8 mouse cellular contexts compared by ENCODE assay signal in genomic region chr9:95688064-95688463, GRCm38 (mm10). TPM values are rescaled to one million over a fixed set of nuclear protein-coding genes. Genes with fewer than 3 reads are reported as not detected.
DNase-seq lines count a peak whose midpoint lies in the region; TF ChIP-seq lines count a peak whose summit lies in the region.
"Had no signal": no experiment of that assay in that cellular context is flagged by ENCODE, and none has a peak within 500 bp of the region (broad histone marks: within the 10 kb centered on the region; RNA-seq: fewer than 3 reads in every experiment).

No protein-coding gene starts in this region.

- no peaks in the 10 kb centered on the region for H3K27me3 ChIP-seq in E14TG2a.4 (ENCODE audit: insufficient read depth, low read length)
- H3K27me3 ChIP-seq: limb, embryonic 13.5 days had no signal

- no peaks in the 10 kb centered on the region; the same call in 1 of the 2 replicates for H3K4me1 ChIP-seq in E14TG2a.4 (replicated peaks; ENCODE audit: low read depth, low read length)
- H3K4me1 ChIP-seq in olfactory bulb, adult 2 months (ENCODE audit: control insufficient read depth, insufficient read depth, low read length): no peaks in the 10 kb centered on the region

- H3K27ac ChIP-seq in olfactory bulb, adult 2 months (ENCODE audit: insufficient read depth, low read depth, low read length): no peak overlapping the region
- H3K27ac ChIP-seq: limb, embryonic 13.5 days had no signal

- TF ChIP-seq CTCF in E14TG2a.4 (conservative IDR thresholded peaks at IDR 0.05; ENCODE audit: low read length): peak; percentile 70
- TF ChIP-seq CTCF in olfactory bulb, adult 2 months (IDR thresholded peaks at IDR 0.05; ENCODE audit: insufficient read depth, low read depth, low read length): peak; percentile 27; the same call in 1 of the 2 replicates

- 47% methylated on average over 3 of the region's 3 CpGs for WGBS in olfactory bulb, adult 2 months

- TF ChIP-seq POLR2A in olfactory bulb, adult 2 months (IDR thresholded peaks at IDR 0.05; ENCODE audit: insufficient read depth, low read depth, low read length): no peak

- peak; percentile 50 for DNase-seq in layer of hippocampus, adult 11-12 months (ENCODE audit: low spot score)
- DNase-seq in layer of hippocampus, postnatal 36 days: no peak
- DNase-seq in adipocyte (ENCODE audit: low spot score): peak; percentile 62
- DNase-seq in gastrocnemius, postnatal 10 days: peak; percentile 34
- DNase-seq in neural tube, embryonic 10.5 days (ENCODE audit: extremely low spot score, low spot score): no peak

- peaks cover 35% of the 10 kb centered on the region for H3K36me3 ChIP-seq in E14TG2a.4 (ENCODE audit: insufficient read depth, low read length)

- H3K9me3 ChIP-seq in E14TG2a.4 (ENCODE audit: low read length): no peaks in the 10 kb centered on the region

- H3K4me3 ChIP-seq in E14TG2a.4 (replicated peaks; ENCODE audit: low read length): no peak overlapping the region
- H3K4me3 ChIP-seq in olfactory bulb, adult 2 months (ENCODE audit: insufficient read depth, low read depth, low read length): no peak overlapping the region
- H3K4me3 ChIP-seq: limb, embryonic 13.5 days had no signal

RNA-seq across cellular contexts. Expression of gene Pcolce2, which starts 50.7 kb away (rescaled TPM):
- total RNA-seq in layer of hippocampus, postnatal 36 days (2021): 1 to 10 TPM; 2.1 to 3.2 TPM
- 1 to 10 TPM; 7.4 to 9.8 TPM for total RNA-seq in gastrocnemius, postnatal 10 days (2021)
- polyA plus RNA-seq in olfactory bulb, adult 2 months (2012; ENCODE audit: insufficient read depth, insufficient read length, low replicate concordance, missing spikeins): not detected in 2 replicates

Comparison
In these comparisons a context has a peak if more than half of its experiments do, and no peak if none do; other contexts are left out.
1. DNase-seq: peak in layer of hippocampus, adult 11-12 months (single experiment), adipocyte (single experiment) and gastrocnemius, postnatal 10 days (single experiment); none in layer of hippocampus, postnatal 36 days (0 of 2) and neural tube, embryonic 10.5 days (single experiment).